Mouse (Mus musculus): ENCODE measurements around the gene Inafm1. TPM values are rescaled to one million over a fixed set of nuclear protein-coding genes. Genes with fewer than 3 reads are reported as not detected.

The Inafm1 gene
- polyA plus RNA-seq, 1 experiment from 2014 or later = 19.8 TPM

- Histone ChIP-seq H3K27ac (ENCODE audit: low read depth, low read length) (no peak overlapping the region), H3K9ac (ENCODE audit: low read depth, low read length) (peak overlapping the region; percentile 50), H3K4me3 (ENCODE audit: low read length) (peak overlapping the region; percentile 39), H3K27me3 (ENCODE audit: control insufficient read depth, insufficient read depth, low read length) (no peaks in the 10 kb centered on the region), H3K9me3 (ENCODE audit: control insufficient read depth, low read length) (no peaks in the 10 kb centered on the region), H3K4me1 (ENCODE audit: control insufficient read depth, insufficient read depth, low read length) (peaks cover 7% of the 10 kb centered on the region; the same call in 1 of the 2 replicates), H3K4me2 (replicated peaks; ENCODE audit: low read depth, low read length) (peak overlapping the region; percentile 74), H3K36me3 (ENCODE audit: control insufficient read depth, insufficient read depth, low read length) (no peaks in the 10 kb centered on the region)
- ATAC-seq (ENCODE audit: low FRiP score, low TSS enrichment) = peak; percentile 83
- under 1% methylated on average over 52 of the region's 52 CpGs for WGBS
These were observed 26.1 kb upstream of the Inafm1 start for GRCm38 (mm10) chr7:16299419-16300035.

- no peak overlapping the region for H3K9ac ChIP-seq (ENCODE audit: low read depth, low read length)
- peak overlapping the region; percentile 39 for H3K4me3 ChIP-seq (ENCODE audit: low read length)
- H3K9me3 ChIP-seq (ENCODE audit: control insufficient read depth, low read length) = no peaks in the 10 kb centered on the region
- no peak for ATAC-seq (ENCODE audit: low FRiP score, low TSS enrichment)
- H3K4me2 ChIP-seq (replicated peaks; ENCODE audit: low read depth, low read length) = peak overlapping the region; percentile 74
- H3K27ac ChIP-seq (ENCODE audit: low read depth, low read length) = no peak overlapping the region
- H3K36me3 ChIP-seq (ENCODE audit: control insufficient read depth, insufficient read depth, low read length) = no peaks in the 10 kb centered on the region
- 76% methylated on average over 5 of the region's 5 CpGs for WGBS
- H3K27me3 ChIP-seq (ENCODE audit: control insufficient read depth, insufficient read depth, low read length) = no peaks in the 10 kb centered on the region
- H3K4me1 ChIP-seq (ENCODE audit: control insufficient read depth, insufficient read depth, low read length) = peaks cover 7% of the 10 kb centered on the region; the same call in 1 of the 2 replicates
These were observed 25.5 kb upstream of the Inafm1 start for GRCm38 (mm10) chr7:16298927-16299326.

- H3K4me2 ChIP-seq (replicated peaks; ENCODE audit: low read depth, low read length) = peak overlapping the region; percentile 46; the same call in 1 of the 2 replicates
- H3K9me3 ChIP-seq (ENCODE audit: control insufficient read depth, low read length) = no peaks in the 10 kb centered on the region
- no peaks in the 10 kb centered on the region for H3K36me3 ChIP-seq (ENCODE audit: control insufficient read depth, insufficient read depth, low read length)
- no peak overlapping the region for H3K4me3 ChIP-seq (ENCODE audit: low read length)
- WGBS = 68% methylated on average over 2 of the region's 2 CpGs
- H3K27ac ChIP-seq (ENCODE audit: low read depth, low read length) = no peak overlapping the region
- H3K4me1 ChIP-seq (ENCODE audit: control insufficient read depth, insufficient read depth, low read length) = peaks cover 7% of the 10 kb centered on the region; the same call in 1 of the 2 replicates
- H3K27me3 ChIP-seq (ENCODE audit: control insufficient read depth, insufficient read depth, low read length) = no peaks in the 10 kb centered on the region
- no peak for ATAC-seq (ENCODE audit: low FRiP score, low TSS enrichment)
- no peak overlapping the region for H3K9ac ChIP-seq (ENCODE audit: low read depth, low read length)
These were observed 24.2 kb upstream of the Inafm1 start for GRCm38 (mm10) chr7:16297616-16298015.

- peak; percentile 30 for ATAC-seq (ENCODE audit: low FRiP score, low TSS enrichment)
- H3K9ac ChIP-seq (ENCODE audit: low read depth, low read length) = peak overlapping the region; percentile 3; the same call in 1 of the 2 replicates
These were observed 23.5 kb upstream of the Inafm1 start for GRCm38 (mm10) chr7:16296766-16297390.

DNA sequence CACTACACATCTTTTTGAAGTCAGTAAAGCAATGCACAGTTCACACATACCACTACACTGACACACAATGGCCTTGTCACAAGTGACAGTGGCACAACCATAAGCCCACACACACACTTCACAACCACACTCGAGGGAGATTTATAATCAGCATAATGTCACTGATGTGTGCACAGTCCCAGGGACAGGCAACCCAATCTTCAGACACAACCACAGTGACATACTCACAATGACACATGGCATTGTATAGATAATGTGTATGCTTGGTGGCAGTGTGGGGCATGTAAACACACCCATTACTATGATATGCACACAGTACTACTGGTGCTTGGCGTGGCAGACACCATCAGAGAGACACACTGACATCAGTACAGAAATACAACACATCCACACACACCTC lies 22.7 kb upstream of the Inafm1 start:
- ATAC-seq (ENCODE audit: low FRiP score, low TSS enrichment) = no peak
- H3K4me2 ChIP-seq (replicated peaks; ENCODE audit: low read depth, low read length) = no peak overlapping the region
- H3K27ac ChIP-seq (ENCODE audit: low read depth, low read length) = peak overlapping the region; percentile 24; the same call in 1 of the 2 replicates
- WGBS = 32% methylated on average over 2 of the region's 2 CpGs
- peaks cover 7% of the 10 kb centered on the region; the same call in 1 of the 2 replicates for H3K4me1 ChIP-seq (ENCODE audit: control insufficient read depth, insufficient read depth, low read length)
- no peak overlapping the region for H3K4me3 ChIP-seq (ENCODE audit: low read length)
- no peaks in the 10 kb centered on the region for H3K27me3 ChIP-seq (ENCODE audit: control insufficient read depth, insufficient read depth, low read length)
- no peaks in the 10 kb centered on the region for H3K36me3 ChIP-seq (ENCODE audit: control insufficient read depth, insufficient read depth, low read length)
- no peaks in the 10 kb centered on the region for H3K9me3 ChIP-seq (ENCODE audit: control insufficient read depth, low read length)
- H3K9ac ChIP-seq (ENCODE audit: low read depth, low read length) = no peak overlapping the region

More at GRCm38 (mm10) chr7:16296766-16297390, 23.5 kb upstream of the Inafm1 start:
- H3K4me1 ChIP-seq (ENCODE audit: control insufficient read depth, insufficient read depth, low read length) = peaks cover 7% of the 10 kb centered on the region; the same call in 1 of the 2 replicates
- H3K36me3 ChIP-seq (ENCODE audit: control insufficient read depth, insufficient read depth, low read length) = no peaks in the 10 kb centered on the region
- peak overlapping the region; percentile 53 for H3K27ac ChIP-seq (ENCODE audit: low read depth, low read length)
- peak overlapping the region; percentile 46 for H3K4me2 ChIP-seq (replicated peaks; ENCODE audit: low read depth, low read length)
- no peaks in the 10 kb centered on the region for H3K9me3 ChIP-seq (ENCODE audit: control insufficient read depth, low read length)
- H3K4me3 ChIP-seq (ENCODE audit: low read length) = peak overlapping the region; percentile 35
- WGBS = under 1% methylated on average over 21 of the region's 22 CpGs
- no peaks in the 10 kb centered on the region for H3K27me3 ChIP-seq (ENCODE audit: control insufficient read depth, insufficient read depth, low read length)

- Histone ChIP-seq H3K9ac (ENCODE audit: low read depth, low read length) (peak overlapping the region; percentile 51), H3K4me2 (replicated peaks; ENCODE audit: low read depth, low read length) (peak overlapping the region; percentile 81), H3K27me3 (ENCODE audit: control insufficient read depth, insufficient read depth, low read length) (no peaks in the 10 kb centered on the region), H3K9me3 (ENCODE audit: control insufficient read depth, low read length) (no peaks in the 10 kb centered on the region), H3K4me1 (ENCODE audit: control insufficient read depth, insufficient read depth, low read length) (peaks cover 7% of the 10 kb centered on the region; the same call in 1 of the 2 replicates), H3K36me3 (ENCODE audit: control insufficient read depth, insufficient read depth, low read length) (no peaks in the 10 kb centered on the region), H3K27ac (ENCODE audit: low read depth, low read length) (peak overlapping the region; percentile 90), H3K4me3 (ENCODE audit: low read length) (peak overlapping the region; percentile 39)
- ATAC-seq (ENCODE audit: low FRiP score, low TSS enrichment) = peak; percentile 61
- WGBS = 2% methylated on average over 41 of the region's 41 CpGs
These were observed 22.0 kb upstream of the Inafm1 start for GRCm38 (mm10) chr7:16295321-16295900.

- Histone ChIP-seq H3K9me3 (ENCODE audit: control insufficient read depth, low read length) (no peaks in the 10 kb centered on the region), H3K4me2 (replicated peaks; ENCODE audit: low read depth, low read length) (peak overlapping the region; percentile 81), H3K36me3 (ENCODE audit: control insufficient read depth, insufficient read depth, low read length) (no peaks in the 10 kb centered on the region), H3K4me3 (ENCODE audit: low read length) (peak overlapping the region; percentile 39), H3K4me1 (ENCODE audit: control insufficient read depth, insufficient read depth, low read length) (peaks cover 7% of the 10 kb centered on the region; the same call in 1 of the 2 replicates), H3K27me3 (ENCODE audit: control insufficient read depth, insufficient read depth, low read length) (no peaks in the 10 kb centered on the region), H3K9ac (ENCODE audit: low read depth, low read length) (peak overlapping the region; percentile 51), H3K27ac (ENCODE audit: low read depth, low read length) (peak overlapping the region; percentile 90)
- under 1% methylated on average over 23 of the region's 23 CpGs for WGBS
- ATAC-seq (ENCODE audit: low FRiP score, low TSS enrichment) = peak; percentile 78
These were observed 21.4 kb upstream of the Inafm1 start for GRCm38 (mm10) chr7:16294837-16295236.

DNA sequence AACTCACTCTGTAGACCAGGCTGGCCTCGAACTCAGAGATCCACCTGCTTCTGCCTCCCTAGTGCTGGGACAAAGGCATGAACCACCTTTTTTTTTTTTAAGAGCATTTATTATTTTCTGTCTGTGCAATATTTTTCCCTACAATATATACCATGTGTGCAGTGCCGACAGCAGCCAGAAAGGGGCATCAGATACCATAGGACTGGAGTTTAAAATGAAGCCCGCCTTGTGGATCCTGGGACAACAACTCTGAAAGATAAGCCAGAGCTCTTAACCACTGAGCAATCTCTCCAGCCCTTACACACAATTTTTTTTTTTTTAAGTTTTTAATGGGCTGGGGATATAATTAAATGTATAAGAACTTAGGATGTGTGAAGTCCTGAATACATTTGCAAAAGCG lies 20.9 kb upstream of the Inafm1 start:
- WGBS = 24% methylated on average over 4 of the region's 4 CpGs
- Histone ChIP-seq H3K4me1 (ENCODE audit: control insufficient read depth, insufficient read depth, low read length) (peaks cover 6% of the 10 kb centered on the region; the same call in 1 of the 2 replicates), H3K4me3 (ENCODE audit: low read length) (peak overlapping the region; percentile 39; the same call in 1 of the 2 replicates), H3K27ac (ENCODE audit: low read depth, low read length) (peak overlapping the region; percentile 90; the same call in 1 of the 2 replicates), H3K4me2 (replicated peaks; ENCODE audit: low read depth, low read length) (peak overlapping the region; percentile 81), H3K27me3 (ENCODE audit: control insufficient read depth, insufficient read depth, low read length) (no peaks in the 10 kb centered on the region), H3K9ac (ENCODE audit: low read depth, low read length) (0 out of 2 replicates have a peak overlapping the region, but pooled peaks have one; percentile 51), H3K9me3 (ENCODE audit: control insufficient read depth, low read length) (no peaks in the 10 kb centered on the region), H3K36me3 (ENCODE audit: control insufficient read depth, insufficient read depth, low read length) (no peaks in the 10 kb centered on the region)
- ATAC-seq (ENCODE audit: low FRiP score, low TSS enrichment) = peak; percentile 10; the same call in 1 of the 2 replicates

All from kidney, embryonic 14.5 days (tissue).